Mouse (Mus musculus): Measurements from ENCODE around the gene Brsk1.
A peak's percentile ranks its signal among the peaks of the same experiment; 100 is the strongest.

Brsk1 gene

DNA sequence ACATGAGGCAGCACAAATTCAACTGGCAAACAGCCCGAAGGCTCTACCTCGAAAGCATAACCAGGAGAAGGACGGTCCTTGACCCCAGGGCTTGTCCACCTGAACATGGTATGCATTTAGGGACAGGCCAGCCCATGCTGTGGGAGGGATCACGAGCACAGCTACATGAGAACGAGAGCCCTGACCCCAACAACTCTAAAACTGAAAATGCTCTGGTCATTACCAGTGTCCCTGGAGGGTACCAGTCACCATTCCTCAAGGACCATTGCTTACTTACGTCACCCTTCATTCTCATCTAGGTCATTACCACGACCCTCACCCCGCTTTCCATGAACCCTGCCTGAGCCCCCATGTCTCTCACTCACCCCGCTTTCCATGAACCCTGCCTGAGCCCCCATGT lies 21.2 kb upstream of the Brsk1 start:
- DNase-seq (ENCODE audit: low spot score), result no peak

DNA sequence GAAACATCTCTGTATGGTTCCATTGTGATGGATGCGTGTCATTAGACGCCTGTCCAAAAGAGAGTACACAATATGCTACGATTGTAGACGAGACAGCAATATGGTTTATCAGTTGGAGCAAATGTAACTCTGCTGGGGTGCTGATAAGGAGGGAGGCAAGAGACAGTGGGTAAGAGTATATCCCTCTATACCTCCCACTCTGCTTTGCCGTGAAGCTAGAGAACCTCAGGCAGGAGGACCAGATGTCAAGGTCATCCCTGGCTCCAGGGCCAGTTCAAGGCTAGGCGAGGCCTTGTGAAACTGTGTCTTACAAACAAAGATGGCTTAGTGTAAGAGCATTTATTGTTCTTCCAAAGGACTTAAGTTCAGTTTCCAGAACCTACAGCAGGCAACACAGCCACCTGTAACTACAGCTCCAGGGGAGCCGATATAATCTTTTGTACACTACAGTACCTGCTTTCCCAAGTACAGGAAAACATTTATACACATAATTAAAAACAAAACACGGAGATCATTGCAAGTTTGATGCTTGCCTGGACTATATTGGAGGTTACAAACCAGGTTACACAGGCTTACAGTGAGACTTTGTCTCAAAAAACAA lies 19.6 kb upstream of the Brsk1 start:
- DNase-seq (ENCODE audit: low spot score), result no peak

DNA sequence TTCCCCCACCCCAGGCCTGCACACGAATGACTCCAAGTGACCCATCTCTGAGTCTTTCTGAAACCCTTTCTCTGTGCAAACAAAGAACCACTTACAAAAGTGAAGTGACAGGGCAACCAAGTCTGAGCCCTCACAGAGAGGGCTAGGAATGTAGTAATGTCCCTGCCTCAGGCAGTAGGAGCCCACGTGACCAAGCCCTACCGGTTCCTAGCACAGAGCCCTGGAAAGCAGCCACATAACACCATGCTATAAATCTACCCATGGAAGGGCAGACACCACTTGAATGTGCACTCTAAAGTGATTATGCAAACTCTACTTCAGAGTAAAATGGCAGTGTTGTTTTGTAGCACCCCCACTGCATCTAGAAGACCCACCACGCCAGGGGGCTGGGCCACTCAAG lies 18.4 kb upstream of the Brsk1 start:
- DNase-seq (ENCODE audit: low spot score), result peak; percentile 28

DNA sequence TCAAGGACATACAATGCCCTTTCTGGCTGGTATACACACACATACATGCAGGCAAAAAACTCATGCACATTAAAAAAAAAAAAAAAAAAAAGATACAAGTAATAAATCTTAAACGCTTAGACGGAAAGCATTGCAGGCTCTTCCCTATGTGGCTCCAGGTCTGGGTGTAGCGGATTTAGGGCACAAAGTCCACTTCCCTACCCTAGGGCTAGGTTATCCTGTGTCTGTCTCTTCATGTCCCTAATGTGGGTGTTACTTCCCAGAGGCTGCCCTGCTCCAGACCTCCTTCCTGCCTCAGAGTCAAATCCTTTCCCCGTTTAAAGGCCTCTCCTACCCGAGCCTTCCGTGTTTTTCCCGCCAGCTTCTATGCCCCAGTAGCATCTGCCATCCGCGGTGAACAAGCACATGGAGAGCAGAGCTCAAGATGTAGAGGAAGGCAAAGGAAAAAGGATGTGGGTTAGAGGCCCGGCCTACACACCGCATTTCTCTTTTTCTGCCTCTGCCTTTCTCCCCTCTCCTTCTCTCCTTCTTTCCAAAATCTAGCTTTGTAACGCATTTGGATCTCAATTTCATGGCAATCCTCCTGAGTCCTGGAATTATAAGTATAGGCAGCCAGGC lies 16.2 kb upstream of the Brsk1 start:
- DNase-seq (ENCODE audit: low spot score), result no peak

DNA sequence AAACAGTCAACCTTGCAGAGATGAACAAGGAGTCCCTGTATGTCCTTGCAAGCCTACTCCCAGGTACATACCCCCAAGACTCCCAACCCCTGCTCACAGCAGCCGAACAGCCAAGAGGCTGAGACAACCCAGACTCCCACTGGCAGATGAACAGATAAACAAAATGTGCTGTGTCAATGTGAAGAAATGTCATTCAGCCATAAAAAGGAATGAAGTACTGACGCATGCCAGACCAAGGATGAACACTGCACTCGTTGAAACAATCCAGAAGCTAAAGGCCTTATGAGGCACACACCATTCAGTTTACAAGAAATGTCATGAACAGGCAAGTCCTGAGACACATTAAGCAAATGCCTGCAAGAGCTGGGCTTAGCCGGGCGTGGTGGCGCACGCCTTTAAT lies 15.2 kb upstream of the Brsk1 start:
- no peak for DNase-seq (ENCODE audit: low spot score)

DNA sequence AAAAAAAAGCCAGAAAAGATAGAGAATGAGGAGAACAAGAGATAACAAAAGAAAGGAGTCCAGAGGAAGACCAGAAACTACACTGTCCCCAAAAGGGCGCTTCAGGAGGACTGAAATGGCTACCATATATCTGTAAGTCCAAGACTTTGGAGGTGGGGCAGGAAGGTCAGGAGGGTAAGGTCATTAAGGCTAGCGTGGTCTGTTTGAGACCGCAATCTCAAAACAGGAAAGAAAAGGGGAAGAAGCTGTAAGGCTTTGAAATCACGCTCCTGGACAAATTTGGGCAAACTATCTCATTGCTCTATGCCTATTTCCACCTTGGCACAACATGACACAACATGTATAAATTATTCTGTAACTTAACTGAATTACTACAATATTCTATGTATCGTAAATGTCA lies 7.1 kb upstream of the Brsk1 start:
- no peak for DNase-seq (ENCODE audit: low spot score)

DNA sequence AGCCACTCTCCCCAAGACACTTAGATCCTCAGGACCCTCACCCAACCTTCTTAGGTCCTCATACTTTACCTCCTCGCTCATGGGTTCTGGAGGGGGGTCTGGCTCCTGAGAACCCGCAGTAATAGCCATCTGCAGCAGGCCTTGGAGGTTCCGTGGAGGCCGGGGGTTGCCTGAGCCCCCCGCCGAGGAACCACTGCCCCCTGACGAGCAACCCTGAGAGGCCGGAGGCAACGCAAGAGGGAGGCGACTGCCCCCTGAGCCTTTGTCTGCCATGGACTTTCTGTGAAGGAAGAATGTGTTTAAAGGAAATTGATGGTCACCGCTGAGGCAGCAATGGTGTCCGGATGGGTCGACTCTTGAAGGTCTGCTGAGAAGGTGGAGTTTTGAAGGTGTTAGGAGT lies 6.2 kb upstream of the Brsk1 start:
- DNase-seq (ENCODE audit: low spot score), result no peak

DNA sequence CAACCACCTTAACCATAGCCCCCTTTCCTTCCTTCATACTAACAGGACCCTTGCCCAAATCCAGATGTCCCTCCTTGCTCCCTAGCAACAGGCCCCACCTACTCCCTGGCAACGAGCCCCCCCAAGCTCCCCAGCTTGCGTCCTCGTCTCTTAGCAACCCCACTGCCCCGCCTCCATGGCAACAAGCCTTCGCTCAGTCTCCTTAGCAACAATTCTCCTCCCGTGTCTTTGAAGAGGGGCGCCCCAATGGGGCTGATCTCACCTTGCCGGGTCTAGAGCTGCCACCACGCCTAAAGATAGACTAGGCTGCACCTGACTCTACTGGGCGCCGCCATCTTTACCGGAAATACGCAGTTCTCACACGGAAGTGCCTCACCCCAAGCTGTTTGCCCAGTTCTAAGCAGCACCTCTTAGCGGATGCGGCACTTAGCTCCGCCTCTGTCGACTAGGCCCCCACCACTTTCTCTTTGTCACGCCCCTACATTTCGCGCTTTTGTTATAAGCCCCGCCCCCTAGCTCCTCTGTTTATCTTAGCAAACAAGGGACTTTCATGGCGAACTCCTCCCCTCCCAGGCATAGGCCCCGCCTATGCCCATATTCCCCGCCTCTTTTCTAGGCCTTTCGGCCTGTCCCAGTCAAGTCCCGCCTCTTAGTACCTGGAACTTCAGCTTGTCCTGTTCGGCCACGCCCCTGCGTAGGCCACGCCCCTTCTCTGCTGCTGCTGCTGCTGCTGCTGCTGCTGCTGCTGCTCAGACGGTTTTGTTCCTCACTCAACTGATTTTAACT lies 5.6 kb upstream of the Brsk1 start, which contains the start of gene Hspbp1:
Gene Hspbp1, minus strand, starts transcription at position 437 of the 786 bp plus-strand sequence.
- peak; percentile 94 for DNase-seq (ENCODE audit: low spot score)

DNA sequence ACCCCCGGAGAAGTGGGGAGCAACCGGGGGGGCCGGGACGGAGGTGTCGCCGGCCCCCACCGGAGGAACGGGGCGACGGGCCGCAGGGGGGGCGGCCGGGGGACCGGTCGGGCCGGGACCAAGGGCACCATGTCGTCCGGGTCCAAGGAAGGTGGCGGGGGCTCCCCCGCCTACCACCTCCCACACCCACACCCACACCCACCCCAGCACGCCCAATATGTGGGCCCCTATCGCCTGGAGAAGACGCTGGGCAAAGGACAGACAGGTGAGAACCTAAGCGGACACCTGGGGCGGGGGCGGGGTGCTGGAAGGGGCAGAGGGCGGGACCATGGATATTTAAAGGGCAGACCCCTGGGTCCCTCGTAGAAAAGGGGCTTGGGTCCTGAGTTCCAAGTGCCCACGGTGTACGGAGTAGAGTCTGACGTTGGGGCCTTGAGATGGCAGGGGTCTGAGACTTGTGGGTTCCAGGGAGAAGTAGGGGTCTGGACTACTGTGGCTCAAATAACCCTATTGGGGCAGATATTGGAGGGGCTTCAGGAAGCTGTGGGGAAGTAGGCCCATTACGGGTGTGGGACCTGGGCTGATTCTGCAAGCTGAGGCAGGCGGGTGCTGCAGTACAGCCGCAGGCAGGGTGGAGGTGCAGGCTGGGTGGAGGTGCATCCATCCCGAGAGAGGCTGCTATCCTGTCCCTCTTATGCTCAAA lies 698 bp downstream of the Brsk1 start:
- DNase-seq (ENCODE audit: low spot score), result no peak

DNA sequence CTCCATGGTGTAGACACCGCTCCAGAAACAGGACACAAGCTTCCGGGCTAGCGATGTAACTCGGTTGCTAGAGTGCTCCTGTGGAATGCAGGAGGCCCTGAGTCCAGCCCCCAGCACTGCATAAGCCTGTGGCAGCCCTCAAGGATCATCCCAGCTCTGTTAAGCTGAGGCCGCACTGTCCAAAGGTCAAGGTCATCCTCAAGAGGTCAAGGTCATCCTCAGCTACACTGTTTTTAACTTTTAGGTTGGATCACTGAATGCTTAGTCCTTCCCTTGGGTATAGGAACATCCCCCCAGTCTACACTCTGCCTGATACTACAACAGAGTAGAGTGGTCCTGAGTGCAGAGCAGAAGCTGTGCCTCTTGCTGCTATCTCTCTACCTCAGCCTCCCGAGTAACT lies 2.6 kb downstream of the Brsk1 start:
- DNase-seq (ENCODE audit: low spot score), result no peak

DNA sequence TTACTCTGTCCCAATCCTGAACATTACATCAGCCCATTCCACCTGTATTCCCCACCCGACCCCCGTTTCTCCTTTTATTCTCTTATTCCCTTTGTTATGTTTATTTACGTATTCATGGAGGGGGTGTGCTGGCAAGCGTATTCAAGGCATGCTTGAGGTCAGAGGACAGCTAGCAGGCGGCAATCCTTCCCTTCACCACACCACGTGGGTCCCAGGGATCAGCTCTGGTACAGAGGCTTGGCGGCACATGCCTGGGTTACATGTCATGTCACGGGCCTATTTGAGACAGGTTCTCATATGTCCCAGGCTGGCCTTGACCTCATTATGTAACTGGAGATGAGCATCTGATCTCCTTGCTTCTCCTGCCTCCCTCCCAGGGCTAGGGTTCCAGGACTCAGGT lies 11.9 kb downstream of the Brsk1 start:
- DNase-seq (ENCODE audit: low spot score), result no peak

DNA sequence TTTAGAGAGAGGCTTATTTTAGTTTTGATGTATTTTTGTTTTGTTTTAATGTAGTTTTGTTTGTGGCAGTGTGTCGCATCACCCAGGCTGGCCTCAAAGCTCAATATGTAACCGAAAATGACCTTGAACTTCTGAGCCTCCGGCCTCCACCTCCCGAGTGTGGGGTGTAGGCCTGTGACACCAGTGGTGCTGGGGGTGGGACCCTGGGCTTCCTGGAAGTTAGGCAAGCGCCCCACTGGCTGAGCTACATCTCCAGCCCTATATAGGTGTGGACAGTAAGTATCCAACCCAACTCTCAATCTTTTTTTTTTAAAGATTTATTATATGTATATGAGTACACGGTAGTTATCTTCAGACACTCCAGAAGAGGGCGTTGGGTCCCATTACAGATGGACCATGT lies 12.8 kb downstream of the Brsk1 start:
- DNase-seq (ENCODE audit: low spot score), result no peak

DNA sequence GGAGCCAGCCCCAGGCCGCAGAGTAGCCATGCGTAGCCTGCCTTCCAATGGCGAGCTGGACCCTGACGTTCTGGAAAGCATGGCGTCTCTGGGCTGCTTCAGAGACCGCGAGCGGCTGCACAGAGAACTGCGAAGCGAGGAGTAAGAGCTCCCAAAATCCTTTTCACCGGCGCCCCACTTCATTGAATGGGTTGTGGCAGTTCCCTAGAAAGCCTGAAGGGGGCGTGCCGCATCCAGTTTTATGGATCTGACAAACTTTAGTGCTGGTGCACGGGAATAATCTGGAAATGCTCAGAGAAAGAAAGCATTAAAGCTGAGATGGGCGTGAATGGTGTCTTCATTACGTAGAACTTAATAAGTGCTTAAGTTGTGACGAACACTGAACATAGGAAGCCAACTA lies 14.7 kb downstream of the Brsk1 start:
- peak; percentile 22 for DNase-seq (ENCODE audit: low spot score)

DNA sequence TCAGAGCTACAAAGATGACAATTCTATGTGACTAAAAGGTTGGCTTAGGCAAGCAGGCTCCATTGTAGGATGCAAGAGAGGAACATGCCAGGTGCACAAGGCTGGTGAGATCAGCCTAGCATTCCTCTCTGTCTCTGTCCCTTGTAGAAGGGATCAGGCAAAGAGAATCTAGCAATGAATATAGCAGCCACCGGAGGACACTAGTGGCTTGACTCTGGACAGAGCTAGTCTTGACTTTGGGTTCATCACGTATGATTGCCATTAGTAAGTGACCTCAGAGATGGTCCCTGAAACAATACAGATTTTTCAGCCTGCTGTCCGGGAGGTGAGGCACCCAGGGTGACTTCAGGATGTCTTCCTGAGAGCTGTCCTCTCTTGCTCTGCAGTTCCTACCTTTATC lies 22.2 kb downstream of the Brsk1 start:
- no peak for DNase-seq (ENCODE audit: low spot score)

DNA sequence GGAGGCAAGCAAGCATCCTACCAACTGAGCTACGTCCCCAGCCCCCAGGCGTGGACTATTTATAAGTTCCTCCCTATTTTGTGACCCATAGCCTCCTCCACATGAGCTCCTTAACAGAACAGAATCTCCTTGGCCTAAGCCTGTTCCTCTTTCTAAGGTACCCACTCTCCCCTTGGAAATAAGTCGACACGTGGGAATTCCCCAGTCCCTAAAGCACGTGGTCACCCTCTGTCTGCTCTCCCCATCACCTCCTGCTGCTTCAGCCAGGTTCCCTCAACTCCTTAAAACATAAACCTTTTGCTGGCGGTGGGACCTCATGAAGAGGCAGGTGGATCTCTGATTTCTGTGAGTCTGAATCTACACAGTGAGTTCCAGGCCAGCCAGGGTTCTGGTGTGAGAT lies 26.6 kb downstream of the Brsk1 start:
- no peak for DNase-seq (ENCODE audit: low spot score)

DNA sequence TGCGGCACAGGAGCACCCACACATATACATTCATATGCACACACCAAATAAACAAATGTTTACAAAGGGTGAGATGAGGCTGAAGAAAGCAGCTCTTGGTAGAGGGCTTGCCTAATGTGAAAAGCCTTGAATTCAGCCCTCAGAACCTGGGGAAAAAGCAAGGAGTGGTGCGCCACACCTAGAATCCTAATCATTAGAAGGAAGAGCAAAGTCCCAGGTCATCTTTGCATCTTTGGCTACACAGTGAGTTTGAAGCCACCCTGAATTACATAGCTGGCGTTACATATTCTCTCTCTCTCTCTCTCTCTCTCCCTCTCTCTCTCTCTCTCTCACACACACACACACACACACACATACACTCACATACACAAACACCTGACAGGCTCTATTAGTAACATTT lies 28.9 kb downstream of the Brsk1 start:
- DNase-seq (ENCODE audit: low spot score), result no peak

DNA sequence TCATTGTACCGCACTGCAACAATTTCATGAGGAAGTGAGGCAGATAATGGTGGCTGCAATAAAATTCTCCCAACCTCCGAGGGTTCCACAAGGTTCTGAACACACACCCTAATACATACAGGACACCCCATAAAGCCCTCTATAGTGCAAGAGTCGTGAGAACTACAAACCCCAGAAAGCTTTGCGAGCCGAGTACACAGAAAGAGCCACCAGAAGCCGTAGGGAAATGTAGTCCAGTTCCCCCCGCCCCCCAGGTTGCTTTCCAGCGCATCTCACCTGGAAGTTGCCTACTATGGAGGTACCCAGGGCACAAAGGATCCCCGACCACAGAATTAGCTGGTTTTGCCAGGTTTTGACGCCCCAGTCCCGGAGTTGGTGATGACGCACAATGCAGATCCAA lies 33.1 kb downstream of the Brsk1 start:
- DNase-seq (ENCODE audit: low spot score), result no peak

DNA sequence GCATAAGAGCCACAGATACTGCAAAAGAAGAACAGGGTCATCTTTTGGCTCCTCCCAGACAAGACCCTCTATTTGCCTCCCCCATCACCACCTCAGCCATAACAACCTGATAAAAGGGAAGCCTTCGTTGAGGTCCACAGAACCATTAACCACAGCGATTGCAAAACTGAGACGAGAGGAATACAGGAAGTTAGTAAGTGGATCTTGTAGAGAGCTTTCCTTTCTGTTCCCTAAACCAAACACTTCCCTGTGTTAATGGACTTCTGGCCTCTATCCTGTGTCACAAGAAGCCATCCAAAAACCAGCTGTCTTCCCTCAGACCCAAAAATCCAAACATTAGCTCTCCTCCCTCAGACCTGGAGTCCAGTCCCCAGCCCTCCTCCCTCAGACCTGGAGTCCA lies 34.0 kb downstream of the Brsk1 start:
- DNase-seq (ENCODE audit: low spot score), result no peak

DNA sequence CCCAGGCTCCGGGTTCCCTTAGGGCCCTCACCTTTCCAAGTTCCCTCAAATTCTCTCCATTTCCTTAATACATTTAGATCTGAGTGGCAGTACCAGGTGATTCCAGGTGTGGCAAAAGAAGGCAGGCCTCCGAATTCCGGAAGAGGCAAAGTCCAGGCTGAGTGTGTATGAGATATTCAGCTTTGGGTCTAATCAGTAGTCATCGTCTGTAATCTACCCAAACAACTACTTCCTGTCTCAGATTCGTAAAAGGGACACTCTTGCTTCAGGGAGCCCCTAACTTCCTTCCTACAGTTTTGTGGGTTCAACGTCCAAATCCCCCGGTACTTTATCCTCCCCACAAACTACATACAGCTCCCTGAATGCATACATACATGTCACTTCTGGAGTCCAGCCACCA lies 34.8 kb downstream of the Brsk1 start, which contains the start of gene Tmem150b:
Gene Tmem150b, minus strand, starts transcription at position 81 of the 400 bp plus-strand sequence.
- DNase-seq (ENCODE audit: low spot score), result no peak

DNA sequence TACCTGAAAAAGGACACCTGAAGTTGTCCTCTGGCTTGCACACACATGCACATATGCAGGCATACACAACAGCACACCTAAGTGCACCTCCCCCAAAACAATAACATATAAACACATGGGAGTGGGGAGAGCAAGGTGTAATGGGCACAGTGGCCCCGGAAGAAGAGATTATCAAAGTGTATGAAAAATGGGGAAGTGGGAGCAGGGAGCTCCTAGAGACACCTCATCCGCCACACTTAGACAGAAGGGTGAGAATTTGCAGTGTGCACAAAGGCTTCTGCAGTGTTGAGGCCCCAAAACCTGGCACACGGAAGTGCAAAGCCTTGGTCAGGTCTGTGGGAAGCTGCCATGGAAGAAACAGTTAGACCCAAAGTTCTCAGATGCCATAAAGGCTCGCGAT lies 40.7 kb downstream of the Brsk1 start:
- DNase-seq (ENCODE audit: low spot score), result no peak

DNA sequence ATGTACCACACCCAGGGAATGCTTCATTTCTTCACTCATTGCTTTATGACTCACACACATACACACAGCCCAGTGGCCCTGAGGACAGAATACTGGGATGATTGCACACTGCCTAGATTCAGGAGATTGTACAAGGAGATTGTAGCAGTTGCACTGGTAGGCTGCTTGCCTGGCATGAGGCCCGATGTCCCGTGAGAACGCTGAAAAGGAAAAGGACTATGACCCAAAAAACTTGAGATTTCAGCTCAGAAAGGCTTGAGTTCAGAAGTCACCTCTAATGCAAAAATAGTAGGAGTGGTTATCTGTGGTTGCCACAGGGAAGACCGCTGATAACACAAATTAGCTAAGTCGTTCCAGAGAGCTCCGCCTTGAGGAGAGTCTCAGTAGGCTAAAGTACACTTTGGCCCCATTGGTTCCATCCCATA lies 42.6 kb downstream of the Brsk1 start:
- no peak for DNase-seq (ENCODE audit: low spot score)

DNA sequence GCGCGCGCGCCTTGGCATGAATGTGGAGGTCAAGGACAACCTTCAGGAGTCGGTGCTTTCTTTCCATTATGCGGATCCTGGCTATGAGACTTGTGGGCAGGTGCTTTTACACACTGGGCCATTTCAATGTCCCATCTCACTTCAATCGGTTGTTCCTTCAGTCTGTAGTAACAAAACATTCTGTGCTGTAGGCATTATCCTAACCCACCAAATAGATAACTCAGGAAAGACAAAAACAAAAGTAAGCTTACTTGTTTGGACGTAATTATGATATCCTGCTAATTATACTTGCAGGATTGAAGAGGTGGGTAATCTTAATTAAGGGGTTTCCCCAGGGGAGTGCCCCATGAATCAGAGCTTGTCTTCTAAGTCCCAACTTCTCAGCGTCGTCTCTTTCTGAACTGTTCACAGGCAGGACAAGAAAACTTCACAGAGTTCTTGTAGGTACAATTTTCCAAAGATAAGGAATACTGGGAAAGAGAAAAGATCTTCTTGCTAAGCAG lies 48.7 kb downstream of the Brsk1 start:
- DNase-seq (ENCODE audit: low spot score), result no peak

All from urinary bladder, postnatal 14 days (tissue).